Mouse (Mus musculus) telencephalon, adult 2 months (tissue): ENCODE measurements around the gene Ltb4r1.
A peak's percentile ranks its signal among the peaks of the same experiment; 100 is the strongest.

ENCODE experiments used
- DNase-seq: peaks from one replicate; pipeline ENCODE4 v3.0.0-alpha.2; 2011; ENCODE audit warnings: low read depth, low spot score

Ltb4r1 gene

DNA sequence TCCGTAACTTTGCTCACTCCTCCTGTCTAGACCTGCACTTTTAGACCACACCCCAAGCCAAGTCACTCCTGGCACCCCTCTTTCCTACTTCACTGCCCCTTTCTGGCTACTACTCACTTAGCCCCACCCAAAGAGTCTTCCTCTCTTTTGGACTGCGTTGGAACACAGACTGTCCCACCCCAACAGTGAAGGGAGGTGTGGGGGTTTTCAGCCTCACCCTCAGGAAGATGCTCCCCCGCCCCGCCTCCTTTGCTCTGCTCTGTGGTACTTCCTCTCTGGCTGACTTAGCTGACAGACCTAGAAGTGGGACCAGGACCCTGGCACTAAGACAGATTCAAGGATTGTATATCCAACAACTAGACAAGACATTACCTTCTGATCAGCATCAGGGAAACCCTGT, at the start of gene Ltb4r1:
Gene Ltb4r1, plus strand, starts transcription at position 267 of the 400 bp plus-strand sequence.
- no peak for DNase-seq

DNA sequence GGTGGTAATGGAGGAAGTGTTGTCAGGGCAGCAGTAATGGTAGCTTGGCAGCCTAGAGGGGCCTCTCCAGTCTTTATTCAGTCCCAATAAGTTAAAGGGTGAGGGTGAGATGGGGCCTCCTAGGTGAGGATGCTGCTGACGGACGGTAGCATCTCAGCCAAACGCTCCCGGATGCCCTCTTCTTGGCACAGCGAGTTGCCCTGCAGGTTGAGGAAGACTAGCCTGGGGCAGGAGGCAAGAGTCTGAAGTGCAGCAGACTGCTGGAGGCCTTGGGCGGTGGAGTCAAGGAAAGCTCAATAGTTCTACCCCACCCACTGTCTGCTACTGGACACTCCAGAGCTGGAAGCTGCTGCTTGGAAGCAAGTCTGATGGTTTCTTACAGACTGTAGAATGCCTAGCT, 49.5 kb upstream of the Ltb4r1 start:
- no peak for DNase-seq

DNA sequence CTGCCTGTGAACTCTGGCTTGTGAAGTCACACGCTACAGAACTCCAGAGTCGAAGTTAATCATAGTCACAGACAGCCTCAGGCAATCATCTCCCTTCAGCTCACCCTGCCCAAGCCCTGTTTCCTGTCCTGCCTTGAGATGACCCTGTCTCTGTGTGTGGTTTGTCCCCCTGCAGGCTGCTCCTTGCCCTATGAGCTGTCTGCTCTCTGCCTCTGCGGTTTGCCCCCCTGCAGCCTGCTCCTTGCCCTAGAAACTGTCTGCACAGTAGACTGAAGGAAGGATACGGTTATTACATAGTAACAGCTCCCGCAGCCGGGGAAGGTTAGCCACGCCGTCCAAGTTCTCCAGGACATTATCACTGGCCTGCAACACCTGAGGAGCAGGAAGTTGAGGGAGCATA, 48.9 kb upstream of the Ltb4r1 start:
- no peak for DNase-seq

DNA sequence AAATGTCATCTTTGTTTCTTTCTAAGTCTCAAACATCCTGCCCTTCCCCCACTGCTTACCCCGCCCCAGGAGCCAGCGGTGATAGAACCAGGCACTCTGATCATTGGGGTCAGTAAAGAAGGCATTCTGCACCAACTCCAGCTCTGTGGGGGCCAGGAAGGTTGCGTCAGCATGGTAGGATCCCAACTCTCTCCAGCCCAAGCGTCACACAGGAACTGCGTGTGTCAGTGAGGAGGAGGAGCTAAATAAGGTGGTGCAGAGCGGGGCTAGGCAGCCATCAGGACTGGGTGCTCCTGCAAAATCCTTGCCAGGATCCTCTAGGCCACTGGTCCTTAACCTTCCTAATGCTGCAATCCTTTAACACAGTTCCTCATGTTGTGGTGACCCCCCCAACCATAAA, 46.0 kb upstream of the Ltb4r1 start:
- DNase-seq = no peak

DNA sequence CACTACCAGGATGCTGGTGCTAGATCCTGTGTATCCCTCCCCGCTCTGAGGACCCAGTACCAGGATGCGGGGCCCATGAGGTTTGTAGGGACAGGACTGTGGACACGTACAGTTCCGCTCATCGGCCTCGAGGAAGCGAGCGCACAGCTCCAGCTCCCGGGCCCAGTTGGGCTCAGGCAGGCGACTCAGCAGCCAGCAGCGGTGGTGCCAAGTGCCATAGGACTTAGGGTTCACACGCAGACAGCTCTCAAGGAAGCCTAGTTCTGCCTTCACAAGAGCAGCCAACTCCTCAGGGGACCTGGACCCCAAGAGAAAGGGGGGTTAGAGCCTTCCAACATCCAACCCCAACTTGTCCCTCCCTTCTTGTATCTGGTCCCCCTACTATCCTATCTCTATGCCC, 45.1 kb upstream of the Ltb4r1 start:
- no peak for DNase-seq

DNA sequence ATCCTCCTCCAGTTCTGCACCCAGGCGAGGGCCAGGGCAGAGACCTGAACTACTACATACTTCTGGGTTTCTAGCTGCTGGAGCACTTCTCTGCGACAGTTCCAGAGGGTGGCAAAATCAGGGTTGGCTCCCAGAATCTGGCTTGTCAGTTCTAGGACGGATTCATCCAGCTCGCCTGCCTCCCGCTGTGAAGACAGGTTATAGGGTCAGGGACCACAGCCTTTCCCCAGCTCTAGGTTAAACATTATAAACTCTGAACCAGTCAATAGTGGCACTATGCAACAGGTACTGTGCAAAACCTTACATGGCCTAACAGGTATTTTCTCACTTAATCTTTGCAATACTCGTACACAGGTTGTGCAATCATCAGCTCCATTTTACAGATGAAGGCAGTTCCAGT, 44.7 kb upstream of the Ltb4r1 start:
- no peak for DNase-seq

DNA sequence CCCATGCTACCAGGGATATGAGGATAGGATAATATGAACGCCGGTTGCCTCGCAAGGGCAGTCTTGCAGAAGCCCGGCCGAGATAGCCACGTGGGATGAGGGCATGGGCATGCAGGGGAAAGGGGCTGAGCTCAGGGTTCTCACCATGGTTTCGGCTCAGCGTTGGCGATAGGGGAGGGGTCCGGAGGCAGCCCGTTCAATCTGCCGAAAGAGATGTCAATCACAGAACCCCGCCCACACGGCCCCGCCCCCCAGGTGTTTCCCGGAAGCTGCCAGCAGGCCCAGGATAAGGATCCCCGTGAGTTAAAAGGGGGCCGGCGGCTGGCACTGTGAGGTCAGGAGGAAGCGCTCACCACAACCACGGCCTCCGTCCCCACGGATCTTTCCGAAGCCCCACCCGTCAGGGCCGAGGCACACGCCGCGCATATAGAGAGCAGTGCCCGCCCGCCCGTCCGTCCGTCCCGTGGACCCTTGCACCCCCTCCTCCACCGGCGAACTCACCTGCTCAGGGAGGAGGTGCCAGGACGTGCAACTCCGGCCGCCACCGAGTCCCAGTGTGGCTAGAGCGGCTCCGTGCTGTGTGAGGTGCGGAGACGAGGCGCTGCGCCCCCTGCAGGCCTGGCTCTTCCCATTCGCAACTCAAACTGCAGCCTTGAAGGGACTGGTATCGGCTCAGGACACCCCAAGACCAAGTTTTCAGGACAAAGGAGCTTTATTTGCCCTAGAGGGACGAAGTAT, 43.9 kb upstream of the Ltb4r1 start, which contains the start of gene Rabggta:
Gene Rabggta, minus strand, starts transcription at position 564 of the 738 bp plus-strand sequence.
- DNase-seq = peak; percentile 92

DNA sequence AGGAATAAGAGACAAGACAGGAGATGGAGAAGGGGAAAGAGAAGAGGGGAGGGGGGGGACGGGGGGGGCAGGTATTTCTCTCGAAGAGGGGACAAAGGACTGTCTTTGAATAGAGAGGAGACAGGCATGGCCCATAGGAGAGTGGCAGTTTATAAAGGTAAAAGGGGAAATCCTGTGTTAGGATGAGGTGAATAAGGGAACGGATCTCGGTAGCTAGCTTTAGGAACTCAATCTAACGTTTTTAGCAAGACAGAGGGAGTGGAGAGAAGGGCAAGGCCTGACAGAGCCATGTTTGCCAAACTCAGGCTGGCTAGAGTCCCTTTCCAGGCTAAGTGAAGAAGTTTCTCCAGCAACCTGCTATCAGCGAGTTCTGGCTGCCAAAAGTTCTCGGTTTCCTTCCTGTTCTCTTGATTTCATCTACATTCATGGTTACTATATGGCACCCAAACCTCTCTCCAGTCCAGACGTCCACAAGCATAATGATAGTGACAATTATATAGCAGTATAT, 43.3 kb upstream of the Ltb4r1 start:
- DNase-seq = no peak

DNA sequence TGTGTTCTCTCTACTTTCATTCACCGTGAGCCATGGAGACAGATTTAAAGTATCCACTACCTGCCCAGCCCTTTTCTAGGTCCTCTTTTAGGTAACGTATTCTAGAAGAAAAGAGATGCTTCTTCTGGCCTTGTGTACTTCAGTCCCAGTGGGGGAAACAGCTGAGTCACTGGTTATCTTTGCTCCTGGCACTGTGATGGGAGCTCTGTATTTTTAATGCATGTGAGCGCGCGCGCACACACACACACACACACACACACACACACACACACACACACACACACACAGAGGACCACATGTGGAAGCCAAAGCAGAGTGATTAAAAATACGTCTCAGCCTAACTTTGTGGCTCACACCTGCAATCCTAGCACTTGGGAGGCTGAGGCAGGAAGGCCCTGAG, 42.3 kb upstream of the Ltb4r1 start:
- no peak for DNase-seq

DNA sequence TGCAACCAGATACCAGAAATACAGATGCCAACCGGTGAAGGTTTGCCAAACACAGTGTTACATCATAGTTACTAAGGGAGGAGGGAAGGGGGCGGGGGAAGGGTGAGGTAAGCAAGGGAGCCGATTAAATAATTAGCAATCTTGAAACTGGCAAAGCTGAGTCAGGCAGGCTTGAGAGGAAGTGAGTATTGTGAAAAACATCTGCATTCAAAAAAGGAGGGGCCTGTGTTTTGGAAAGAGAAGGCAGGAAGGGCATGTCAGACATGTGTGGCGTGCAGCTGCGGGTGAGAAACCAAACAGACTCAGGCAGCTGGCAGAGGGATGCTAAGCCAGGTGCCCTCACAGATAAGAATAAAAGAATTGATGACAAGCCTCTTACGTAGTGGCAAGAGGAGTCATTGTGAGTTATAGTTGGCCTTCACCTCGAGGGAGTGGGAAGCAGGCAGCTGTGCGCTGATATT, 41.3 kb upstream of the Ltb4r1 start:
- no peak for DNase-seq

DNA sequence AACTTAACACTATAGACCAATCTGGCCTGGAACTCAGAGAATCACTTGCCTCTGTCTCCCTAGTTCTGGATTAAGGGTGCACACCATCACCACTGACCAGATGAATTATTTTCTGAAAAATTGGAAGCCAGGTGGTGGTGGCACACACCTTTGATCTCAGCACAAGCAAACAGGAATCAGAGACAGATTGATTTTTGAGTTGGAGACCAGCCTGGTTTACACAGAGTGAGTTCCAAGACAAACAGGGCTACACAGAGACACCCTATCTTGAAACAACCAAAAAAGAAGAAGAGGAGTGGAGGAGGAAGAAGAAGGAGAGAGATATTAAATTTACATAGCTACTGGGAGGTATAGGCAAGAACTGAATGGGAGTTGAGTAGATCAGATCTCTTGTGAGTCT, 39.5 kb upstream of the Ltb4r1 start:
- no peak for DNase-seq

DNA sequence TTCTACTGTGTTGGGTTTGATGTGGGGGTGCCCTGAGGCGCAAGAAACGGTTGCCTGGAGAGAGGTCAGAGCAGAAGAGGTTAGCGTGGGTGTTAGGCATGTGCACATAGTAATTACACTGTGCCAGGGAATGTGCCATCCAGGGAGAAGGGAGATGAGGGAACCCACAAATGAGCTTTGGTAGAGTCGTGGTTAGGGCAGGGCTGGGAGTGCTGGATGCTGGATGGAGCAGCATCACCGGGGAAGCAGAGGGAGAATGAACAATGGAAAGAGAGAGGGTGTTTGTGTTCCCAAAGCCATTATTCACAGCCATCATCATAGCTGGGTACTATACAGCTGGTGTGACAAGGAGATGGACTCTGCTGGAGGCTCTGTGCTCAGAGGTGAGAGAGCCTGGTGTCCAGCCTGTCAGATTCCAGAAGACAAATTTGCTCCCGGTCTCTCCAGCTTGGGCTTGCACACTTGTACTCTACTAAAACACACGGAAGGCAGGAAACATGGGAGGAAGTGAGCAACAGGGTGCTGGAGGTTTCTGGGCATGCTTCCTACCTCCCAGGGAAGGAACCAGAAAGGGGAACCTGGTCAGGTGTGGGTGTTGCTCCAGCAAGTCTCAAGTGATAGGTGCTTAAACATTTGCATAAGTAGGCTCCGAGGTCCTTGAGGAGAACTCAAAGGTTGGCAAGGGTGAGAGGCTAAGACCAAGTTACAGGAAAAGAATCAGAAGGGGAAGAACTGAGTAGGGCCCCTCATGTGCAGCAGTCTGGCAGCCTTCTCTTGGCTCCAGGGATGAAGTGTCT, 37.7 kb upstream of the Ltb4r1 start:
- DNase-seq = no peak

DNA sequence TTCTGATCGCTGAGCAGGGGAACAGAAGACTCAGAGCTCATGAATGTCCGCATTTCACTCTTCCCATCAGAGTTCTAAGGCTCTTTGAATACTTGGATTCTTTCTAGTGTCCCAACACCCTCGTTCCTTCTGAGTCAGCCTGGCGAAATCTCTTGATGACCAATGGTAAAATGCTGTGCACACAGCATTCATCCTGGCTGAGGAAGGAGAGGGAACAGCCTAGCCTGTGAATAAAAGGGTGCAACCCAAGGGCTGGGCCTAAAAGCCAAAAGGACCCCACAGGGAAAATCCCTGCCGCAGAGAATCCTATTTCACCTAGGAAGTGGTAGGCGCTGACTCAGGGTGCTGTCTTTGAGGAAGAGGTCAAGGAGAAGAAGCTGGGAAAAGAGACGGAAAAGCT, 35.6 kb upstream of the Ltb4r1 start:
- DNase-seq = no peak

DNA sequence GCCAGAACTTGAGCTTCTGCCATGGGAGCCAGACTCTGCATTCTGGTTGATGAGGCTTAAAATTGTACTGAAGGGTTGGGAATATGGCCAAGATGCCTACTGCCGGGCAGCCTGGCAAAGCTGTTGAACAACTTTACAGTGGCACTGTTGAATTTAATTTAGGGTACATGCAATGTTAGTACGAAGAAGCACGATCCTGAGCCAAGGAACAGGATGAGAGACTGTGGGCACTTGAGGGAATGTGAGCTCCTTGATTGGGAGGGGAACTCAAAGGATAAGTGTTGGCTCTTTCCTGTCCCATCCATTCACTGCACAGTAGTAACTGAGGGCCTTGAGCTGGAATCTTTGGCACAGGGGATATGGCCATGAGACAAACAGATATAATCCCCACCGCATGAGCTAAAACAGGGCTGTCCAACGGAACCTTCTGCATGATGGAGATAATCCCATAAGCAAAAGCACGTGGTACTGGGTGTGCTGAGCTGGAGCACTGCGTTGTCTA, 35.2 kb upstream of the Ltb4r1 start:
- DNase-seq = peak; percentile 65

DNA sequence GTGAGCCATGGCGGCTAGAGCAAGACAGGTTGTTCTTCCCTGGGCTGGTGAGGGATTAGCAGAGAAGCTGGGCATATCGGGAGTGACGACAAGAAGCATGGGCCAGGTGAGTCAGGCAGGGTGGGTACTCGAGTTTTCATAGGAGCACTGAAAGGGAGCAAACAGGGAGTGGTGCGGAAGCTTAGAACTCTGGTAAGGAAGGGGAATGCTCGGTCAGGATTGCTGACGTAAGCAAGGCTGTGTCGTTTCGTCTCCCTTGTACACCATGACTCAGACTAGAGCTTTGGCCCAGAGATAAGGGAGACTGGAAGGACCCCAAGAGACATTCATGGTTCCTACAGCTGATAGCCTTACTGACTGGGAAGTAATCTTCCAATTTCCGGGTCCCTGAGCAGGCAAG, 31.9 kb upstream of the Ltb4r1 start:
- DNase-seq = no peak

DNA sequence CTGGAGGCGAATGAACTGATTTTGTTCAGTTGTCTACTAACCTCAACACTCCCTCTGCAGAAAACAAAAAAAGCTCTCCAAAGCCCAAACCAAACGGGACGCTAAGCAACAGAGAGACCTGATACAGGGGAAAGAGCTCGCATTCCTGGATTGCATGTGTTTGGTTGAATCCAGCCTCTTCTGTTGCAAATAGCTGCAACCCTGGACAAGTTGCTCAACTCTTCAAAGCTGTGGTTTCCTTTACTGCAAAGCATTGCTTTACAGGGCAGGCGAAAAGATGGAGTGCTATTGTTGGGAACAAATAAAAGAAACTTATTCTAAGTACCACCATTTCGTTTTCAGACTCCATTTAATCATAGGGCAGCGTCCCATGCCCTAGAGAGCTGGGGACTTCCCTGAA, 30.9 kb upstream of the Ltb4r1 start:
- no peak for DNase-seq

DNA sequence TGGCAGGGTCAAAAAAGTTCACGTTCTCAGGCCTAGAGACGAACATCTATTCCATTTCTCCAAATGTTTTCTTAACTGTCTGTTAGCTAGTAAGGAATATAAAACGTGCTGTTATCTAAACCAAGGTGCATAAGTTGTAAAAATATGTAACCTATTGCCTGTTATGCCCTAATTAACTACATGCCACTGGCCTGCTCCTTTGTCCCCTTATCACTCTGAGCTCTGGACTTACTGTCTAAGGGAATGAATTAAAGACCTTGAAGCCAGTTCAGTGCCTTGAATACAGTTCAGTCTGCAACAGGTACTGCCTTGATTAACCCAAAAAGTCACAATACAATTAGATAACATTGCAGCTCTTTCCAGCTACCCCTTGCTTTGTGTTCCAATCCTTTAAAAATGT, 30.4 kb upstream of the Ltb4r1 start:
- no peak for DNase-seq

DNA sequence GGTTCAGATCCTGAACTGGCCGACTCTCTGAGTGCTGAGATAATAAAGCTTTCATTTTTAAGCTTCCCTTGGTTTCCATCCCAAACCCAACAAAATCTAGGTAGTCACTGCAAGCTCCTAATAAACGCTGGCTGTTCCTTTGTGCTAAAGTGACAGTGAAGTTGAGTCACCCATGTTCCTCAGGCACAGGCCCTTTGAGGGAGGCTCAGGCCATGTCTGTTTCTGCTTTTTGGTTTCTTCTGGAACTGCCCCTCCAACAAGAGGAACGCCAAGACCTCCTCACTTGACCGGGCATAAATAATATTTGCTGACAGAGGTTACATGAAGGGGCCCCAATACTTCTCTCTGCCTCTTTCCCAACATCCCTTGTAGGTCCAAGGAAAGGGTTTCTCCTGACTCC, 30.0 kb upstream of the Ltb4r1 start:
- DNase-seq = no peak

DNA sequence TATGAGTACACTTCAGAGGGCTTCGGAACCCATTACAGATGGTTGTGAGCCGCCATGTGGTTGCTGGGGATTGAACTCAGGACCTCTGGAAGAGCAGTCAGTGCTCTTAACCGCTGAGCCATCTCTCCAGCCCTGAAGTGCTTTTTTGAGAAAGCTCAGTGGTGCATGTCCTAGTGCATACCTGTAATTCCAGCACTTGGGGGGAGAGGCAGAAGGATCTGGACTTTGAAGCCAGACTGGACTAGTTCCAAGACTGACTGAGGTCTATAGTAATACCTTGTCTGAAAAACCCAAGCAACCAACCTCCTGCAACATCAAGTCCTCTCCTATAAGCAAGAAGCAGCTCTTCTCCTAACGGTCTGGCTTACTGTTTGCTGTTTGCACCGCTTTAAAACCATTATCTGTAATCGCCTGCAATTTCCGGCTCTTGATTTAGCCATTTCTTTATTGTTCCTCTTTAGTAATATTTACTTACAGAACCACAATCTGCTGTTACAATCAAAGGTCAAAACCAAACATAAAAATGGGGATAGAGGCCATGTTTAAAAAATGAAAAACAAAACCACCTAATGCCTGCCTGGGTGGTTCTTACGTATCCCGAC, 28.6 kb upstream of the Ltb4r1 start:
- DNase-seq = no peak

DNA sequence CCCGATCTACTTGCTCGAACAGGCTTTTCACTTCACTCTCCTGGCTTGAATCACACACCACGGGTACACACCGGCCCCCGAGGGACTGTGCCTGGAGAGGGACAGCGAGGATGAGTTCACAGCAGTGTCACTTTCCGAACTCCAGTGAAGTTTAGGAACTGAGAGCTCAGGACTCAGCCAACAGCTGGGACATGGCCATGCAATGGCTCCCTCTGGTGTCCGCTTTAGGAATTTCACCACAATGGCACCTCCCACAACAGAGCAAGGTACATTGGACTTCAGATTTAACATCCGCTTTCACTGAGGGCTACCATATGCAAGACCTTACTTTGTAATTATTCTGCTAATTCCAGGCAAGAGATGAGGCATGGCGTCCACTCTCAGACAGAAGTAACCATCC, 22.1 kb upstream of the Ltb4r1 start:
- DNase-seq = peak; percentile 44

DNA sequence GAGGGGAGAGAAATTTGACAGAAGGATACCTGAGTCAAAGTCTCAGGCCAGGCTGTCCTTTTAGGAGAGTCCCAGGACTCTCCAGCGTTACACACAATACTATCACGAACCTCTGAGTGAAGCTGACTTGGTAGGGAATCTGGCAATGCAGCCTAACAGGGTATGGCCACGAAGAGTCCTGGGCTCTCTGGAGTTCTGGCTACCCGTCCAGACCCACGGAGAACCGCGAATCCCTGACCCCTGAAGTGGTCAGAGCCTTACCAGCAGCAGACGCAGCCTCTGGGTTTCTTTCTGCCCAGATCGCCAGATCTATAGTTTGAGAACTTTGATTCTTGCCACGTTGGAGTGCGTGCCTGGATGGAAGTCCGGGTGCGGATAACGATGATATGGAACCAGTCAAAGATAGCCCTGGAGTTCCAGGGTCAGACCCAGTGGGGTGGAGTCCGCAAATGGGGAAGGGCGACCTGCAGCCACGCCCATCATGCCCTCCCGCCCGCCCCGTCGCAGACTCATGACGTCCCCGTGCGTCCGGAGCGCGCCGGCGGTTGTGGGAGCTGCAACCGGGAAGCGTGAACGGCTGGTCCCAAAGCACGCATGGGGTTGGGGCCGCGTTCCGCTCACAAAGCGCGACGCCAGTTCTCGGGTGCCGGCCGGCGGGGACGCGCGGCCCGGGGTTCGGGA, 20.4 kb upstream of the Ltb4r1 start, which contains the start of the genes Dhrs1 and Nop9:
Gene Dhrs1, minus strand, starts transcription at position 511 of the 681 bp plus-strand sequence.
Gene Nop9, plus strand, starts transcription at position 514 of the 681 bp plus-strand sequence.
- DNase-seq = peak; percentile 60
